Mouse (Mus musculus) left cerebral cortex, adult 18-20 months (tissue): Measurements from ENCODE around the gene Cd19. TPM values are rescaled to one million over a fixed set of nuclear protein-coding genes. Genes with fewer than 3 reads are reported as not detected.
A peak's percentile ranks its signal among the peaks of the same experiment; 100 is the strongest.

Source experiments
- DNase-seq, 2 experiments: peaks; one replicate each; pipeline ENCODE4 v3.0.0; 2021 to 2022; ENCODE audit warnings: low spot score in 2 of 2, mixed read lengths in 1 of 2
- microRNA-seq, 2 experiments: library from miRNA; unstranded; fragments of <30 nt; microRNA quantifications; one replicate each; pipeline ENCODE4 v1.2.0; 2021
- total RNA-seq, 2 experiments: library from RNA; stranded (reverse); gene quantifications; 2 replicates each; pipeline ENCODE4 v1.2.3; 2021

The Cd19 gene
- total RNA-seq, 2 experiments from 2014 or later: not detected

DNA sequence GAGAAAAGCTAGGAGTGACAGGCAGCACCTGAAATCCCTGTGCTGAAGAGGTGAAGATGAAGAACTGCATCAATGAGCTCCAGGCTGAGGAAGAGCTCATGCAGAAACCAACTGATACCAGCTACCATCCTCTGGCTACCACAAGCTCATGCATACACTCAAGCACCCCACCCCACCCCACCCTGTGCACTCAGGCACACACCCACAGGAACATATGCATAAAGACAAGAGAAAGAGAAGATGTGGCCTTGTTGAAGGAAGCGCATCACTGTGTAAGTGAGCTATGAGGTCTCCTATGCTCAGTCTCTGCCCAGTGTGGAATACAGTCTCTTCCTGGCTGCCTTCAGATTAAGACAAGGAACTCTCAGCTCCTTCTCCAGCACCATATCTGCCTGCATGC, 26.5 kb downstream of the Cd19 start:
- DNase-seq: no peak

DNA sequence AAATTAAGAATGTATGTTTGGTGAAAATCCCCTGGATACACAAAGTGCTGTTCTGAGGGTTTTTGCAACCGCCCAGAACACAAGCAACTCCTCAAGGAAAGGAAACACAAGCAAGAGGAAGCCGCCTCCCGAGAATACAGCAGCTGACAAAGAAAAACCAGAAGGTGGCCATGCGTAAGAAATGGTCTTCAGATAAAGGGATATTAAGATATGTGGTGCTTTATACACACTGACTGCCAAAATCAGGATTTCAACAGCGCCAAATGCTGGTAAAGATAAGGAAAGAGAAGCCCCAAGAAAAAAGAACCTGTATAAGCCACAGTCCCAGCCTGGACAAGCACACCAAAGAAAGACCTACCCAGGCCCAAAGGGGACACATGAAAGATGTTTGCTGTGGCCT, 31.1 kb downstream of the Cd19 start:
- no peak for DNase-seq

DNA sequence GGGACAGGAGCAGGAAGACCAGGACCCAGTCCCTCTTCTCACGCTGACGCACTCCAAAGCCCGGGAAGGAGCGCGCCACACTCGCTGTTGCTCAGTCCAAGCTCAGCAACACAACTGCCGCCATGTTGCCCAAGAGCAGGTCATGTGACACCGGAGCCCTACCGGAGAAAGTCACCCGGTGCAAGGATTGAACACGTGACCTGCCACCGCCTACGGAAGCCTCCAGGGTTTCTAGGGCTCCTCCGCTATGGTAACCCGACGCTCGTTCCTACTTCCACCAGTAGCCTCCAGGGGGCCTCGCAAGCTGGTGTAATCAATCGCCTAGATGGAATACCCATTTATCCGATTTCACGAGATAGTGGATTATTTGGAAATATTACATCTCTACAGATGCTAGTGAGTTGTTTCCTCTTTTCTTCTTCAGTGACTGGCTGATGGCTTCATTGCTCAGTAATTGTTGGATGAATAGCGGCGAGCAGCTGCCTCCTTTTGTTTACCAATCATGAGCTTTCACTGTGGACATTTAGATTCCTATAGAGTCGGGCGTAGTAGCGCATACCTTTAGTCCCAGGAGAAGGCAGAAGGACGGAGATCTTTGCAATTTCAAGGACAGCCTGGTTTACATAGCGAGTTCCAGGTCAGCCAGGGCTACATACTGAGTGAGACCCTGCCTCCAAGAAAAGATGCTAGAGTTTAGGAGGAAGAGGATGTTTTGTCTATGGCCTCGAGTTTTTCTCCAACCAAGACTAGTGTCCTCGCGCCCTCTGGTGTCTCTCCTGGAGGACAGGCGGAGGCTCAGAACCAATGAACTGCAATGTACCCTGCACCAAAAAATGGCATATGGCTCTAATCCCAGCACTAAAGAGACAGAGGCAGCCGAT, 37.2 kb downstream of the Cd19 start, which contains the start of gene Spns1:
TSS of gene Spns1 (minus strand) at position 173 of the 881 bp plus-strand sequence.
- DNase-seq: peak; percentile 99 to 100

DNA sequence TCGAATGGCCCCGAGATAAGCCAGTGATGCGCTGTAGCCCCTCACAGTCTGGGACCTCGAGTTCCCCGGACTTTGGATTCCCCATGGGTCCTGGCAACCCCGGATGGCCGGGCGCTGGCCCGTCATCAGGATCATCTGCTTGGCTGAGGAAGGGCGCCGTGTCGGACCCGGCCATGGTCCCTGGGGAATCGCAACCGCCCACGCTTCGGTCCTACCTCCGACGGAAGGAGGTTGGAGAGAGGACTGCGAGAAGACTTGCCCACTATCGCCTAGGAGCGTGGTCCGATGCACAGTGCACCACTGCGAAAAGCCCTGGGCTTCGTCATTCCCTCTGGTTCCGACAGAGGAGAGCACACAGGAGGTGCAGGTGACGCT, 37.8 kb downstream of the Cd19 start:
- DNase-seq: no peak

DNA sequence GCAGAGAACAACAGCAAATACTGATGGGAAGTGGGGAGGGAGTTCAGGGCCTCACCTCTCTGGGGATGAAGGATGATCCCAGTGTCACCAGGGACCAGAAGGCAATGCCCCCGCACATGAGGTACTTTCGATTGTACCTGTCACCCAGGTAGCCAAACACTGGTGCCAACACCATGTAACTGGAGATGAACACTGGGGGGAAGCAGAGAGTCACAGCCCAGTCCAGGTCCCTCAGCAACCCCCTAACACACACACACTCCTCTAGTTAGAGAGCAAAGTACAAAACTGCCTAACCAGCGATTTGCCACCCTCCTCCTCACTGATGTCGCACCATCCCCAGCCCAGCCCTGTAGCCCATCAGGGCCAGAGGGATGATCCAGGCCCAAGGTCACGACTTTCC, 39.7 kb downstream of the Cd19 start:
- no peak for DNase-seq

DNA sequence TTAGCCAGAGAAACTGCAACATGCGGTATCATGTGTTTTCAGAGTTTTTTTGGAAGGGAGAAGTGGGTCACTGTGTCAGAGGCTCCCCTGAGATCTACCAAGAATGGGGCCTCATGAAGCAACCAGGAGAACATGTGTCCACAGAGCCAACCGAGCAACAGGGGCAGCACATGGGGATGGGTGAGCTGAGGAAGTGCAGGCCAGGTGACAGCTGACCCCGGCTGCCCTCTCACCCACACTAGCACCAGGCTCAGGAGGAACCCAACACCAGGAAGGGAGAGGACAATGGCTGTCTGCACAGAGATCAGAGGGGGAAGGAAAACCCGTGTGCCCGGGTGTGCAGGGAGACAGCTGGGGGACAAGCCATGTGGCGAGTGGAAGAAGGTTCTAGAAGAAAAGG, 40.2 kb downstream of the Cd19 start:
- no peak for DNase-seq

DNA sequence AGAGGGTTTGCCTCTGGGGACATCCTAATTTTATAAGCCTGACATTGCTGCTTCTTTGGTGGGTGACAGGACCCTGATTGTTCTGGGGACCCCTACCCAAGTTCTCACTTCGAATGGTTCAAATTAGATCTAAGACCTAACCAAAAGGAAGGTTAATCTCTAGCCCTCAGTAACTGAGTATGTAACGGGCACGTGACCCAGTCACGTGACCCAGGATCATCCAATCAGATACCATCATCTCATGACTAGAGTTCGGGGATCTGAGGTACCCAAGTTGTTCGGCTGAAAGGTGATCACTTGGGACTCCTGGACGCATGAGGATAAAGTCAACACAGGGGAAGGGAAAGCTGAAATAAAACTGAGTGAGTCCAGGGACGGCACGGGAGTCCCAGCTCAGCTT, 41.7 kb downstream of the Cd19 start:
- DNase-seq: no peak

DNA sequence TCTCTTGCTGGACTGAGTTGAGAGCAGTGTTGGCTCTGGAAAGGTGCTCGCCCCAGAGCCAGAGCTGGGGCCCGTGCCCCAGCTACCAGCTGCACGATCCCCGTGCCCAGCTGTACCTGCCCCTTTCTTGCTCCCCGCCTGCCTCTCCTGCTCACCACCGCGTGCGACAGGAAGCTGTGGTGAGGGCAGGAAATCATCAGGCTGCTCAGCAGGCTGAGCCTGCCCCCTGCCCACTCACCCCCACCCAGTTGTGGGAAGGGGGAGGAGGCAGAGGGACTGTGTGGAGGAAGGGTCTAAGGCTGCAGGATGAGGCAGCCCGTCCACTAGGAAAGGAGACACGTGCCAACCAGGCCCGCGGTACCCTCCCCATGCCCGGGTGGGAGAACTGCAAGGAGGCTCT, 45.3 kb downstream of the Cd19 start, which contains the start of gene Lat:
TSS of gene Lat (minus strand) at position 178 of the 400 bp plus-strand sequence.
- no peak for DNase-seq

DNA sequence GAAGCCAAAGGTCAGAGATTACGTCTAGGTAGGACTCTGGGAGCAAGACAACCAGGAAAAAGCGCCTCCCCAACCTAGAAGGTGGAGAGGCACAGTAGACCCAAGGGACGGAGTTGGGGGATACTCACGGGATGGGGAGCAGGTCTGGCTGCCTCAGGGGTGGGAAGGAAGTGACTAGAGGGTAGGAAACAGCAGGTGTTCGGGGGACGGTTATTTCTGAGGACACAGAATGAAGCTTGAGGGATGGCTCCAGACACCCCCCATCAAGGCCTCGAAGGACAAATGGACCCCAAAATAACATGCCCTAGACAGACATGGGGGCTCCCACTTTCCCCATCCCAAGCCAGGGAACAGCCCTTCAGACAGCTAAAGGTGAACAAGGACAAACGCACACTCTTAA, 46.3 kb downstream of the Cd19 start:
- no peak for DNase-seq

DNA sequence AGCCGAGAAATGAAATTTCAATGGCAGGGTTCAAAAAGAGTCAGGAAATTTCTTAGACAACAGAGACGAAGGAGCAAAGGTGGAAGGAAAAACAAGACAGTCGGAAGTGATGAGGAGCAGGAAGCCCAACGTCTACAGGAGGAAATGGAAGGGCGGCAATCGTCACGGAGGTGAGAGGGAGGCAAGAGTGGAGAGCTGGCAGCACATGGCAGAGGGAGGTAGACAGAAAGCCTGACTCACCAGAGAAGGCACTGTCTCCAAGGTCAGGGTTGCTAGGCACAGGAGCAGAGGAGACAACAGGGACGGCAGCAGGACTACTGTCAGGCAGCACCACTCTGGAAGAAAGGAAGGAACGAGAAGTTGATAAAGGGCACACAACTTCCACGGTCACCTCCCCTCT, 47.1 kb downstream of the Cd19 start:
- no peak for DNase-seq

DNA sequence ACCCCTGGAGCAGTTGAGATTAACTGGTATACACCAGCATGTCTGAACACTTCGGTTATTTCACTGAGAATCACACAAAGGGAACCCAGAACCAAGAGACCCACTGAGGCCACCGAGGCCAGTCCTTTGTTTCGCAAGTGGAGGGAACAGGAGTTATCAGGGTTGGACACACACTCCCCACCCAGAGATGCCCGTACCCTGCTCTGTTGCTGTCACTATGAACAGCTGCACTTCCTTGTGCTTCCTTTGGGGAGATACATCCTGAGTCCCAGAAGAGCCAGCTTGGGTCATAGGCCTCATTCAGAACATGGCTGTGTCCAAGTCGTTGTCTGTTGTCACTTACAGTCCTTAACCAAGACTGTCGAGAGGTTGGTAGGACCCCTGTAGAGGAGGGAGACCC, 51.7 kb downstream of the Cd19 start:
- DNase-seq: no peak

DNA sequence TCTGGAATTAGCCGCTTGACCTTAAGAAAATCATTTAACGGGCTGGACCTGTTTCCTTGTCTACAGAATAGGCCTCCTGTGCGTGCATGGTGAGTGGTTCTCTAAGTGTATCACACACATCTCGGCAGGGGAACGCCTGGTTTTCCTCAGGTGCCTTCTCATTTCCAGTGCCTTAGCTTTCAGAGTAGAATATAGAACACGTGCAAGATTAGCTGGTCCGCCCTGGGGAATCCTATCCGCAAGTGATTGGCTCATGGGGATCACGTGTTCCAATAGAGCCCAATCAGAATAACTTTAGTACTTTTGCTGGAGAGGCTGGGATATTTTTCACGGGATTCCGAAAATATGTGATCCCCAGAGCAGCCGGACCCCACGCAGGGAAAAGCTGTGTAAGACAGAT, 55.6 kb downstream of the Cd19 start:
- no peak for DNase-seq

Small RNA genes lying within 50 kb of the gene (microRNA-seq; reads per million reads assigned to microRNA genes)
- 0 reads per million in 2 experiments for gene Mir7058

Other genes with a start within 250 kb of the Cd19 start
- gene Xpo6, start 214.4 kb downstream of the Cd19 start, total RNA-seq: 10 to 100 TPM; 94.3 to 95.0 TPM
- 10 to 100 TPM; 77.0 to 77.5 TPM for gene Sbk1, start 142.3 kb downstream of the Cd19 start, total RNA-seq
- 1 to 10 TPM; 1.5 to 1.7 TPM for gene Lat, start 45.3 kb downstream of the Cd19 start, total RNA-seq
- 10 to 100 TPM; 84.7 to 85.3 TPM for gene Spns1, start 37.4 kb downstream of the Cd19 start, total RNA-seq
- gene Nfatc2ip, start 18.2 kb downstream of the Cd19 start, total RNA-seq: 1 to 10 TPM; 4.5 to 5.8 TPM
- 10 to 100 TPM; 14.0 to 14.6 TPM for gene Rabep2, start 13.9 kb upstream of the Cd19 start, total RNA-seq
- gene Atp2a1, start 48.2 kb upstream of the Cd19 start, total RNA-seq: under 1 TPM; 0.12 to 0.49 TPM
- gene Sh2b1, start 60.5 kb upstream of the Cd19 start, total RNA-seq: 10 to 100 TPM; 73.1 to 76.3 TPM
- 10 to 100 TPM; 90.5 to 94.1 TPM for gene Tufm, start 72.5 kb upstream of the Cd19 start, total RNA-seq
- 100 to 1,000 TPM; 110 to 115 TPM for gene Atxn2l, start 88.5 kb upstream of the Cd19 start, total RNA-seq
- 100 to 1,000 TPM; 182 to 184 TPM for gene Eif3c, start 151.5 kb upstream of the Cd19 start, total RNA-seq
- gene Apobr, start 170.1 kb upstream of the Cd19 start, total RNA-seq: 1 to 10 TPM in 1 of 2 experiments, under 1 TPM in 1; 0.58 to 1.1 TPM
- gene Cln3, start 170.9 kb upstream of the Cd19 start, total RNA-seq: 10 to 100 TPM; 26.2 to 26.7 TPM
- gene Il27, start 180.1 kb upstream of the Cd19 start, total RNA-seq: not detected
- 10 to 100 TPM; 20.3 to 22.6 TPM for gene Nupr1, start 216.0 kb upstream of the Cd19 start, total RNA-seq
- 10 to 100 TPM; 30.5 to 32.9 TPM for gene Sgf29, start 234.4 kb upstream of the Cd19 start, total RNA-seq